Mouse (Mus musculus) MEL (cell line): ENCODE data around the gene Gm20388. TPM values are rescaled to one million over a fixed set of nuclear protein-coding genes. Genes with fewer than 3 reads are reported as not detected.

Experiments
- DNase-seq: peaks from one replicate; pipeline ENCODE4 v3.0.0; 2011; ENCODE audit warnings: low read depth, low spot score
- H3K27ac ChIP-seq: 2 replicates; pipeline ENCODE4 v1.5.1; 2012; ENCODE audit warnings: low read depth, mild to moderate bottlenecking, control low read depth, low read length, moderate library complexity; ENCODE audit not compliant: control insufficient read depth
- H3K27me3 ChIP-seq, 2 experiments: fragments of 150-350 bp in 1 of 2; sonication (generic) in 1 of 2; 2 replicates each; pipeline ENCODE4 v1.6.1; 2012; ENCODE audit warnings: low read length in 2 of 2, mild to moderate bottlenecking in 2 of 2, improper control_type of control experiment in 1 of 2, moderate library complexity in 1 of 2; ENCODE audit not compliant: insufficient read depth in 2 of 2, control insufficient read depth in 1 of 2
- H3K36me3 ChIP-seq, 2 experiments: 2 replicates each; pipeline ENCODE4 v1.6.1; 2012 to 2014; ENCODE audit warnings: low read length in 2 of 2, improper control_type of control experiment in 1 of 2, inconsistent platforms in 1 of 2, mild to moderate bottlenecking in 1 of 2; ENCODE audit not compliant: insufficient read depth in 2 of 2, control insufficient read depth in 1 of 2
- H3K4me1 ChIP-seq, 2 experiments: fragments of 150-350 bp in 1 of 2; sonication (generic) in 1 of 2; 2 replicates each; pipeline ENCODE4 v1.6.1; 2012; ENCODE audit warnings: low read length in 2 of 2, improper control_type of control experiment in 1 of 2, mild to moderate bottlenecking in 1 of 2; ENCODE audit not compliant: insufficient read depth in 2 of 2, control insufficient read depth in 1 of 2
- H3K4me3 ChIP-seq, 2 experiments: fragments of 150-350 bp in 1 of 2; sonication (generic) in 1 of 2; 2 replicates each; pipeline ENCODE4 v1.5.1; 2012; ENCODE audit warnings: low read depth in 2 of 2, low read length in 2 of 2, mild to moderate bottlenecking in 2 of 2, moderate library complexity in 2 of 2, control low read depth in 1 of 2, improper control_type of control experiment in 1 of 2; ENCODE audit not compliant: control insufficient read depth in 1 of 2, insufficient read depth in 1 of 2
- H3K79me2 ChIP-seq: 2 replicates; pipeline ENCODE4 v1.6.1; 2012; ENCODE audit warnings: mild to moderate bottlenecking, low read length, moderate library complexity; ENCODE audit not compliant: control insufficient read depth, poor library complexity, insufficient read depth
- H3K9ac ChIP-seq: 2 replicates; pipeline ENCODE4 v1.6.1; 2012; ENCODE audit warnings: low read depth, mild to moderate bottlenecking, control low read depth, low read length, moderate library complexity; ENCODE audit not compliant: control insufficient read depth, poor library complexity, severe bottlenecking
- H3K9me3 ChIP-seq: fragments of 150-350 bp; sonication (generic); replicated peaks from 2 replicates; pipeline ENCODE4 v1.6.1; 2012; ENCODE audit warnings: mild to moderate bottlenecking, low read length, improper control_type of control experiment, moderate library complexity; ENCODE audit not compliant: insufficient read depth
- BHLHE40 ChIP-seq: IDR thresholded peaks from 2 replicates; pipeline ENCODE4 v1.6.1; 2012; ENCODE audit warnings: low read depth, mild to moderate bottlenecking, inconsistent platforms, low read length, improper control_type of control experiment, borderline replicate concordance
- CHD1 ChIP-seq: IDR thresholded peaks from 2 replicates; pipeline ENCODE4 v1.6.1; 2012; ENCODE audit warnings: low read depth, mild to moderate bottlenecking, inconsistent platforms, low read length, improper control_type of control experiment
- CHD2 ChIP-seq: IDR thresholded peaks from 2 replicates; pipeline ENCODE4 v1.6.1; 2011; ENCODE audit warnings: low read length, improper control_type of control experiment
- ELF1 ChIP-seq: IDR thresholded peaks from 2 replicates; pipeline ENCODE4 v1.6.1; 2014; ENCODE audit warnings: low read depth, mild to moderate bottlenecking, inconsistent platforms, low read length, improper control_type of control experiment, moderate library complexity
- EP300 ChIP-seq, 2 experiments: IDR thresholded peaks; 2 replicates each; pipeline ENCODE4 v1.6.1; 2011; ENCODE audit warnings: improper control_type of control experiment in 2 of 2, low read length in 2 of 2, low read depth in 1 of 2, mild to moderate bottlenecking in 1 of 2
- JUND ChIP-seq: IDR thresholded peaks from 2 replicates; pipeline ENCODE4 v1.6.1; 2011; ENCODE audit warnings: low read depth, mild to moderate bottlenecking, improper control_type of control experiment, low read length
- KAT2A ChIP-seq: conservative IDR thresholded peaks from 2 replicates; pipeline ENCODE4 v1.6.1; 2012; ENCODE audit warnings: low read depth, low read length, improper control_type of control experiment, inconsistent platforms
- MAFK ChIP-seq: IDR thresholded peaks from 2 replicates; pipeline ENCODE4 v1.6.1; 2011; ENCODE audit warnings: low read depth, mild to moderate bottlenecking, low read length, improper control_type of control experiment, borderline replicate concordance
- MAZ ChIP-seq: IDR thresholded peaks from 2 replicates; pipeline ENCODE4 v1.6.1; 2012; ENCODE audit warnings: low read depth, mild to moderate bottlenecking, inconsistent platforms, low read length, improper control_type of control experiment
- MXI1 ChIP-seq: IDR thresholded peaks from 2 replicates; pipeline ENCODE4 v1.6.1; 2011; ENCODE audit warnings: mild to moderate bottlenecking, low read depth, low read length, improper control_type of control experiment
- MYC ChIP-seq: IDR thresholded peaks from 2 replicates; pipeline ENCODE4 v1.6.1; 2011; ENCODE audit warnings: low read depth, mild to moderate bottlenecking, low read length, improper control_type of control experiment, moderate library complexity
- NELFE ChIP-seq: IDR thresholded peaks from 2 replicates; pipeline ENCODE4 v1.6.1; 2011; ENCODE audit warnings: low read depth, low read length, improper control_type of control experiment
- NRF1 ChIP-seq: IDR thresholded peaks from 2 replicates; pipeline ENCODE4 v1.6.1; 2014; ENCODE audit warnings: low read depth, mild to moderate bottlenecking, inconsistent platforms, low read length, improper control_type of control experiment, moderate library complexity; ENCODE audit not compliant: poor library complexity, insufficient read depth, severe bottlenecking
- POLR2AphosphoS5 ChIP-seq: IDR thresholded peaks from 2 replicates; pipeline ENCODE4 v1.6.1; 2012; ENCODE audit warnings: low read depth, borderline replicate concordance, mild to moderate bottlenecking, inconsistent platforms, low read length, moderate library complexity, mixed read lengths
- RAD21 ChIP-seq: IDR thresholded peaks from 2 replicates; pipeline ENCODE4 v1.6.1; 2011; ENCODE audit warnings: mild to moderate bottlenecking, low read depth, low read length, improper control_type of control experiment
- RCOR1 ChIP-seq: IDR thresholded peaks from 2 replicates; pipeline ENCODE4 v1.6.1; 2012; ENCODE audit warnings: low read depth, mild to moderate bottlenecking, inconsistent platforms, low read length, improper control_type of control experiment
- TAL1 ChIP-seq: IDR thresholded peaks from 2 replicates; pipeline ENCODE4 v1.6.1; 2012; ENCODE audit warnings: mild to moderate bottlenecking, inconsistent platforms, low read length, moderate library complexity, mixed read lengths
- TBP ChIP-seq: IDR thresholded peaks from 2 replicates; pipeline ENCODE4 v1.8.0; 2011; ENCODE audit warnings: low read depth, low read length, improper control_type of control experiment
- ZC3H11A ChIP-seq: IDR thresholded peaks from 2 replicates; pipeline ENCODE4 v1.6.1; 2012; ENCODE audit warnings: low read depth, mild to moderate bottlenecking, inconsistent platforms, low read length, improper control_type of control experiment
- ZMIZ1 ChIP-seq: IDR thresholded peaks from 2 replicates; pipeline ENCODE4 v1.6.1; 2012; ENCODE audit warnings: low read depth, mild to moderate bottlenecking, inconsistent platforms, low read length, improper control_type of control experiment, moderate library complexity
- ZNF384 ChIP-seq: IDR thresholded peaks from 2 replicates; pipeline ENCODE4 v1.6.1; 2012; ENCODE audit warnings: low read depth, mild to moderate bottlenecking, inconsistent platforms, low read length, improper control_type of control experiment
- polyA plus RNA-seq, 2 experiments: library from polyadenylated mRNA; stranded (reverse) in 1 of 2; unstranded in 1 of 2; fragments of >175 nt in 1 of 2; fragments of >200 nt in 1 of 2; gene quantifications; 2 replicates each; pipeline versions ENCODE4 v1.2.1 to v1.2.4; 2012; ENCODE audit warnings: low replicate concordance in 2 of 2, low read depth in 1 of 2; ENCODE audit not compliant: insufficient read length in 2 of 2, insufficient read depth in 1 of 2, missing spikeins in 1 of 2
- total RNA-seq: library from RNA; depleted of rRNA; stranded (reverse); fragments of 300-350 nt; gene quantifications from 2 replicates; pipeline ENCODE4 v1.2.3, GENCODE M21; 2012

The Gm20388 gene
- total and polyA plus RNA-seq, 3 experiments = 11.1 to 17.8 TPM; not detected in 1

- no peaks in the 10 kb centered on the region for H3K9me3 ChIP-seq
- H3K27me3 ChIP-seq = no peaks in the 10 kb centered on the region
- no peak for DNase-seq
- H3K9ac ChIP-seq = no peak overlapping the region
- no peaks in the 10 kb centered on the region for H3K79me2 ChIP-seq
- no peak overlapping the region for H3K27ac ChIP-seq
- TF ChIP-seq TBP (no peak), MAFK (no peak)
- no peak overlapping the region for H3K4me3 ChIP-seq
- no peaks in the 10 kb centered on the region for H3K4me1 ChIP-seq
- no peaks in the 10 kb centered on the region for H3K36me3 ChIP-seq
Measured at GRCm38 (mm10) chr8:121654131-121654530, 1743.5 kb downstream of the Gm20388 start.

DNA sequence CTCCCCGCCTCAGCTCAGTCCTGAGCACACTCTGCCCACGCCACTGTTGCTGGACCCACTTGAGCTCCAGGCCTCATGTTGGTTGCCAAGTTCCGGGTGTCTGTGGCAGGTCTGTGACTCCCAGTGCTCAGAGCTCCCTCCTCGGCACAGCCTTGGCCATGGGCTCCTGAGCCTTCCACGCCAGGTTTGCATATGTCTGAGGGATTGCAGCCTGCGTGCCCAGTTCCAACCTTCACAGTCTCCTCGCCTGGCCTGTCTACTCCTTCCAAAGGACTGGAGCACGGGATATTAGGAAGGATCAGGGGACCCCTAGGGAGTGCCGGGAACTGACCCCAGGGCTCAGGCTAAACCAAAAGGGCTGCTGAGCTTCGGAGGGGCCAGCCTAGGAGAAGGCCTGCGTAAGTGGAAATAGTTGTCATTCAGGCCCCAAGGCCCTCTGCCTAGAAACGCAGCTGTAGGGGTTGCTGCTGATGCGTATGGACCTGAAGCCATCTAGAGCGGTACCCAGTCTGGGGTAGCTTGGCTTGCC is 1744.4 kb downstream of the Gm20388 start:
- Histone ChIP-seq H3K36me3 (no peaks in the 10 kb centered on the region), H3K79me2 (no peaks in the 10 kb centered on the region), H3K27ac (no peak overlapping the region), H3K9me3 (no peaks in the 10 kb centered on the region), H3K4me3 (no peak overlapping the region), H3K27me3 (no peaks in the 10 kb centered on the region), H3K9ac (no peak overlapping the region), H3K4me1 (no peaks in the 10 kb centered on the region)
- no peak for DNase-seq
- no peak for TF ChIP-seq JUND
- no peak for TF ChIP-seq EP300 (IDR thresholded peaks at IDR 0.05; ENCODE audit: low read depth in 1 of 2, low read length in 2 of 2)
- no peak for TF ChIP-seq POLR2AphosphoS5
- TF ChIP-seq ZC3H11A = no peak
- no peak for TF ChIP-seq TBP
- no peak for TF ChIP-seq RCOR1
- TF ChIP-seq MYC = no peak
- TF ChIP-seq BHLHE40 = no peak
- TF ChIP-seq TAL1 = no peak
- no peak for TF ChIP-seq MAZ
- no peak for TF ChIP-seq ZMIZ1

- H3K4me3 ChIP-seq = no peak overlapping the region
- H3K27me3 ChIP-seq = no peaks in the 10 kb centered on the region
- no peaks in the 10 kb centered on the region for H3K36me3 ChIP-seq
- no peaks in the 10 kb centered on the region for H3K9me3 ChIP-seq
- no peak for TF ChIP-seq ELF1
- no peak for TF ChIP-seq ZNF384
- TF ChIP-seq NRF1 = no peak
- TF ChIP-seq RAD21 = no peak
- no peak for TF ChIP-seq KAT2A
- no peak for TF ChIP-seq CHD1
- no peak for TF ChIP-seq ZC3H11A
- no peak for TF ChIP-seq BHLHE40
- TF ChIP-seq CHD2 = no peak
- TF ChIP-seq POLR2AphosphoS5 = no peak
- no peak for TF ChIP-seq MXI1
- no peak for TF ChIP-seq JUND
- no peak for TF ChIP-seq NELFE
- TF ChIP-seq MAFK = no peak
- DNase-seq = no peak
- no peak overlapping the region for H3K9ac ChIP-seq
- no peaks in the 10 kb centered on the region for H3K79me2 ChIP-seq
- H3K4me1 ChIP-seq = no peaks in the 10 kb centered on the region
- no peak overlapping the region for H3K27ac ChIP-seq
Measured at GRCm38 (mm10) chr8:121660602-121661001, 1750.0 kb downstream of the Gm20388 start.
